Mouse (Mus musculus): ENCODE measurements around the gene Cnih1.

- no peak for TF ChIP-seq GATA1 (IDR thresholded peaks at IDR 0.05; ENCODE audit: low read length)
- no peak for TF ChIP-seq TAL1 (IDR thresholded peaks at IDR 0.05; ENCODE audit: low read length)
These were observed 4.8 kb downstream of the Cnih1 start for GRCm38 (mm10) chr14:46783327-46783926.

Data from erythroblast, embryonic 14.5 days (primary cell).